In the genomic region with DNA sequence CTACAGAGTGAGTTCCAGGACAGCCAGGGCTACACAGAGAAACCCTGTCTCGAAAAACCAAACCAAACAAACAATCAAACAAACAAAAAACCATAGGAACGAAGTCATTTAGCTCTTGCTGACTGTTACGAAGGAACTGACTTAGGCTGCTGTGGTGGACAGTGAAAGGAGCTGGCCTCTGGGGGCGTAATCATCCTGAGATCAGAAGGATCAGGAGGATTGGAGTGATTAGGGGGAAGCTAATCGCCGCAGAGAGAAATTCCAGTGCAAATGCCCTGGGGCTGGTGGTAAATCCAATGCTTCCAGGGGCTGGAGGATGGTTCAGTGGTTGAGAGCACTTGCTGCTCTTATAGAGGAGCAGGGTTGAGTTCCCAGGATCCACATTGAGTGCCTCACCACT, we compare ENCODE assay signal across 8 mouse cellular contexts. TPM values are rescaled to one million over a fixed set of nuclear protein-coding genes. Genes with fewer than 3 reads are reported as not detected.
DNase-seq lines count a peak whose midpoint lies in the region; ATAC-seq and TF ChIP-seq lines count a peak whose summit lies in the region.

No protein-coding gene starts in this region.

- H3K4me3 ChIP-seq in gastrocnemius, adult 2 months: peak overlapping the region; percentile 96
- peak overlapping the region in 1 of 3 experiments; percentile 64 for H3K4me3 ChIP-seq in CH12.LX (replicated peaks in 1 of 3; ENCODE audit: low read depth in 2 of 3, low read length in 2 of 3, poor library complexity in 1 of 3)
- H3K4me3 ChIP-seq in forebrain, embryonic 15.5 days: peak overlapping the region; percentile 94
- peak overlapping the region; percentile 95 for H3K4me3 ChIP-seq in liver, postnatal 0 days (ENCODE audit: low read depth, low read length)

- dilution Hi-C loops in CH12.LX (cut with MboI; ENCODE audit: extremely low pct_ligation_motif_present, extremely low pct_unique_long_range_greater_than_20kb, low sequenced_read_pairs): no loop called here

- H3K36me3 ChIP-seq in CH12.LX (replicated peaks in 1 of 2; ENCODE audit: control insufficient read depth in 1 of 2, insufficient read depth in 1 of 2, low read length in 1 of 2): peaks cover 37 to 54% of the 10 kb centered on the region in 2 experiments
- peaks cover 40% of the 10 kb centered on the region for H3K36me3 ChIP-seq in forebrain, embryonic 15.5 days
- peaks cover 22% of the 10 kb centered on the region for H3K36me3 ChIP-seq in liver, postnatal 0 days (replicated peaks; ENCODE audit: insufficient read depth, low read length)

- no peak for TF ChIP-seq POLR2A in CH12.LX (IDR thresholded peaks at IDR 0.05; ENCODE audit: low read depth, low read length)

- peak overlapping the region; percentile 71 for H3K9ac ChIP-seq in CH12.LX (ENCODE audit: insufficient read depth, low read depth)
- H3K9ac ChIP-seq in forebrain, embryonic 15.5 days (replicated peaks): 0 out of 2 replicates have a peak overlapping the region, but pooled peaks have one; percentile 85
- peak overlapping the region; percentile 84 for H3K9ac ChIP-seq in liver, postnatal 0 days (replicated peaks)

- no peak for TF ChIP-seq RAD21 in CH12.LX (IDR thresholded peaks at IDR 0.05; ENCODE audit: low read depth, low read length)

- in situ Hi-C loops in CH12.LX (cut with MboI; ENCODE audit: low pct_ligation_motif_present, low pct_unique_long_range_greater_than_20kb, low sequenced_read_pairs): loop anchor here (10.0 kb wide), 1 partner anchor 199 kb away; no protein-coding TSS in a partner anchor

- peaks cover 8% of the 10 kb centered on the region for H3K79me2 ChIP-seq in CH12.LX (replicated peaks; ENCODE audit: control insufficient read depth, extremely low read depth, insufficient read depth, poor library complexity, severe bottlenecking)

- H3K27ac ChIP-seq in gastrocnemius, adult 2 months: no peak overlapping the region; the same call in 1 of the 2 replicates
- no peak overlapping the region for H3K27ac ChIP-seq in CH12.LX (ENCODE audit: insufficient read depth, low read depth)
- H3K27ac ChIP-seq in forebrain, embryonic 15.5 days (replicated peaks): no peak overlapping the region
- no peak overlapping the region for H3K27ac ChIP-seq in liver, postnatal 0 days (ENCODE audit: low read depth)

- DNase-seq in gastrocnemius, adult 2 months: no peak
- no peak for DNase-seq in gastrocnemius, adult 8-10 months (ENCODE audit: low spot score in 2 of 2)
- DNase-seq in CH12.LX (ENCODE audit: extremely low read depth): no peak
- DNase-seq in liver, postnatal 0 days: no peak
- DNase-seq in thymus, postnatal 10 days (ENCODE audit: low spot score in 2 of 2): no peak
- no peak for DNase-seq in cerebellum, adult 11-12 months
- DNase-seq in thymus, postnatal 4 days: no peak

- H3K27me3 ChIP-seq in CH12.LX (replicated peaks): no peaks in the 10 kb centered on the region
- no peaks in the 10 kb centered on the region for H3K27me3 ChIP-seq in forebrain, embryonic 15.5 days
- H3K27me3 ChIP-seq in liver, postnatal 0 days (ENCODE audit: insufficient read depth, low read length): no peaks in the 10 kb centered on the region

- no peaks in the 10 kb centered on the region for H3K9me3 ChIP-seq in CH12.LX (replicated peaks; ENCODE audit: low read length)
- no peaks in the 10 kb centered on the region for H3K9me3 ChIP-seq in forebrain, embryonic 15.5 days
- H3K9me3 ChIP-seq in liver, postnatal 0 days (ENCODE audit: low read length): no peaks in the 10 kb centered on the region

- WGBS in forebrain, embryonic 15.5 days: 62% methylated on average over 6 of the region's 6 CpGs
- WGBS in liver, postnatal 0 days (ENCODE audit: insufficient replicate concordance): 60% methylated on average over 6 of the region's 6 CpGs

- ATAC-seq in forebrain, embryonic 15.5 days (replicated peaks): no peak
- ATAC-seq in liver, postnatal 0 days: no peak

- no peak for TF ChIP-seq CTCF in gastrocnemius, adult 2 months (IDR thresholded peaks at IDR 0.05)
- no peak for TF ChIP-seq CTCF in CH12.LX (conservative IDR thresholded peaks at IDR 0.05 in 1 of 2, IDR thresholded peaks at IDR 0.05 in 1 of 2; ENCODE audit: low read depth in 2 of 2, low read length in 2 of 2)
- no peak for TF ChIP-seq CTCF in liver, postnatal 0 days (IDR thresholded peaks at IDR 0.05; ENCODE audit: low read depth)

- peak overlapping the region; percentile 69 for H3K4me2 ChIP-seq in CH12.LX (ENCODE audit: insufficient read depth, low read depth, poor library complexity, severe bottlenecking)
- H3K4me2 ChIP-seq in forebrain, embryonic 15.5 days (replicated peaks): peak overlapping the region; percentile 84
- peak overlapping the region; percentile 95 for H3K4me2 ChIP-seq in liver, postnatal 0 days (ENCODE audit: low read depth, low read length)

- H3K4me1 ChIP-seq in CH12.LX (ENCODE audit: control insufficient read depth in 1 of 2, insufficient read depth in 2 of 2): peaks cover 0 to 10% of the 10 kb centered on the region in 2 experiments; a peak in 2 of 4 replicates
- peaks cover 17% of the 10 kb centered on the region for H3K4me1 ChIP-seq in forebrain, embryonic 15.5 days
- H3K4me1 ChIP-seq in liver, postnatal 0 days (ENCODE audit: insufficient read depth): peaks cover 14% of the 10 kb centered on the region

- TF ChIP-seq EP300 in CH12.LX (IDR thresholded peaks at IDR 0.05; ENCODE audit: low read length): no peak
- no peak for TF ChIP-seq EP300 in liver, postnatal 0 days (IDR thresholded peaks at IDR 0.05; ENCODE audit: low read depth)

- intact Hi-C loops in gastrocnemius, adult 2 months (cut with DNase I): no loop called here

TF ChIP-seq in CH12.LX, 34 proteins besides CTCF, POLR2A, EP300 and RAD21:
- TF ChIP-seq TCF12 (IDR thresholded peaks at IDR 0.05; ENCODE audit: low read depth, low read length): no peak
- no peak for TF ChIP-seq PAX5 (IDR thresholded peaks at IDR 0.05; ENCODE audit: low read length)
- no peak for TF ChIP-seq ZKSCAN1 (IDR thresholded peaks at IDR 0.05; ENCODE audit: borderline replicate concordance, low read depth, low read length)
- TF ChIP-seq POLR2AphosphoS2 (IDR thresholded peaks at IDR 0.05; ENCODE audit: low read depth, low read length): no peak
- TF ChIP-seq SMC3 (IDR thresholded peaks at IDR 0.05; ENCODE audit: low read depth, low read length): no peak
- no peak for TF ChIP-seq MAX (IDR thresholded peaks at IDR 0.05; ENCODE audit: low read length)

RNA-seq across cellular contexts. Expression of a gene that starts 0.9 kb away (rescaled TPM):
- total RNA-seq in gastrocnemius, adult 2 months (2021): 1 to 10 TPM; 4.5 to 4.8 TPM
- 1 to 10 TPM; 3.8 to 8.0 (median 4.9) TPM for total RNA-seq in gastrocnemius, adult 8-10 months (2022)
- total RNA-seq in CH12.LX (2012; rRNA removed) (18.2 and 20.2 TPM in 2 replicates), CH12.LX (2014; rRNA removed) (15.1 and 15.7 TPM in 2 replicates)
- polyA plus RNA-seq in CH12.LX (2012; ENCODE audit: insufficient read length, low read depth): 25.8 and 25.9 TPM in 2 replicates
- 28.2 and 28.8 TPM in 2 replicates for polyA plus RNA-seq in forebrain, embryonic 15.5 days (2015; fragmentation: Nextera tagmentation; extraction: Ambion mirVana)
- 3.6 and 3.7 TPM in 2 replicates for polyA plus RNA-seq in liver, postnatal 0 days (2015; fragmentation: Nextera tagmentation; extraction: Ambion mirVana)

RNA-seq across cellular contexts. Expression of a gene that starts 13.1 kb away (rescaled TPM):
- 100 to 1,000 TPM; 144 to 170 TPM for total RNA-seq in gastrocnemius, adult 2 months (2021)
- total RNA-seq in gastrocnemius, adult 8-10 months (2022): 100 to 1,000 TPM; 149 to 173 (median 155) TPM
- total RNA-seq in CH12.LX (2012; rRNA removed): 205 and 319 TPM in 2 replicates
- total RNA-seq in CH12.LX (2014; rRNA removed): 769 and 796 TPM in 2 replicates
- 280 and 301 TPM in 2 replicates for polyA plus RNA-seq in CH12.LX (2012; ENCODE audit: insufficient read length, low read depth)
- 372 and 377 TPM in 2 replicates for polyA plus RNA-seq in forebrain, embryonic 15.5 days (2015; fragmentation: Nextera tagmentation; extraction: Ambion mirVana)
- 253 and 267 TPM in 2 replicates for polyA plus RNA-seq in liver, postnatal 0 days (2015; fragmentation: Nextera tagmentation; extraction: Ambion mirVana)

RNA-seq across cellular contexts. Expression of a gene that starts 22.4 kb away (rescaled TPM):
- total RNA-seq in gastrocnemius, adult 2 months (2021): 100 to 1,000 TPM; 243 to 286 TPM
- total RNA-seq in gastrocnemius, adult 8-10 months (2022): 100 to 1,000 TPM; 208 to 326 (median 241) TPM
- total RNA-seq in CH12.LX (2012; rRNA removed): 4.6 and 5.7 TPM in 2 replicates
- 1.8 and 3.1 TPM in 2 replicates for total RNA-seq in CH12.LX (2014; rRNA removed)
- polyA plus RNA-seq in CH12.LX (2012; ENCODE audit: insufficient read length, low read depth): 5.4 and 6.1 TPM in 2 replicates
- 11.6 and 12.8 TPM in 2 replicates for polyA plus RNA-seq in forebrain, embryonic 15.5 days (2015; fragmentation: Nextera tagmentation; extraction: Ambion mirVana)
- 2.4 and 3.3 TPM in 2 replicates for polyA plus RNA-seq in liver, postnatal 0 days (2015; fragmentation: Nextera tagmentation; extraction: Ambion mirVana)

RNA-seq across cellular contexts. Expression of a gene that starts 25.3 kb away (rescaled TPM):
- 10 to 100 TPM; 36.7 to 38.5 TPM for total RNA-seq in gastrocnemius, adult 2 months (2021)
- total RNA-seq in gastrocnemius, adult 8-10 months (2022): 10 to 100 TPM; 33.3 to 42.9 (median 38.7) TPM
- total RNA-seq in CH12.LX (2012; rRNA removed) (50.8 and 68.3 TPM in 2 replicates), CH12.LX (2014; rRNA removed) (98.0 and 107 TPM in 2 replicates)
- 104 and 111 TPM in 2 replicates for polyA plus RNA-seq in CH12.LX (2012; ENCODE audit: insufficient read length, low read depth)
- polyA plus RNA-seq in forebrain, embryonic 15.5 days (2015; fragmentation: Nextera tagmentation; extraction: Ambion mirVana): 70.3 and 70.5 TPM in 2 replicates
- 26.3 and 30.7 TPM in 2 replicates for polyA plus RNA-seq in liver, postnatal 0 days (2015; fragmentation: Nextera tagmentation; extraction: Ambion mirVana)

RNA-seq across cellular contexts. Expression of a gene that starts 25.3 kb away (rescaled TPM):
- 10 to 100 TPM; 15.4 to 16.3 TPM for total RNA-seq in gastrocnemius, adult 2 months (2021)
- total RNA-seq in gastrocnemius, adult 8-10 months (2022): 10 to 100 TPM; 12.7 to 18.5 (median 16.5) TPM
- total RNA-seq in CH12.LX (2012; rRNA removed) (58.2 and 63.0 TPM in 2 replicates), CH12.LX (2014; rRNA removed) (84.9 and 87.5 TPM in 2 replicates)
- 51.9 and 57.0 TPM in 2 replicates for polyA plus RNA-seq in CH12.LX (2012; ENCODE audit: insufficient read length, low read depth)
- 52.6 and 57.3 TPM in 2 replicates for polyA plus RNA-seq in forebrain, embryonic 15.5 days (2015; fragmentation: Nextera tagmentation; extraction: Ambion mirVana)
- polyA plus RNA-seq in liver, postnatal 0 days (2015; fragmentation: Nextera tagmentation; extraction: Ambion mirVana): 13.2 and 14.7 TPM in 2 replicates

Comparison
In these comparisons a context has a peak if more than half of its experiments do, and no peak if none do; other contexts are left out.
1. RNA of a gene that starts 22.4 kb away (total RNA-seq): 243 to 286 TPM in gastrocnemius, adult 2 months and 208 to 326 TPM in gastrocnemius, adult 8-10 months; 1.8 to 5.7 TPM in CH12.LX; every median in the first group is over 10 times any median in the second.
2. Peak in every context shown above with its lines, with median percentiles within 50 percentile points of each other: H3K4me2 ChIP-seq and H3K9ac ChIP-seq.